Mouse (Mus musculus): ENCODE results near the gene Srxn1.

Srxn1 gene

GRCm38 (mm10) chr2:152128597-152128996 lies 23.3 kb downstream of the Srxn1 start:
- no peak for DNase-seq

GRCm38 (mm10) chr2:152129778-152130177 lies 24.5 kb downstream of the Srxn1 start:
- no peak for DNase-seq

GRCm38 (mm10) chr2:152132016-152132415 lies 26.7 kb downstream of the Srxn1 start:
- DNase-seq = no peak

GRCm38 (mm10) chr2:152132691-152133090 lies 27.4 kb downstream of the Srxn1 start:
- DNase-seq = no peak

GRCm38 (mm10) chr2:152139191-152139987 lies 34.1 kb downstream of the Srxn1 start:
- no peak for DNase-seq

GRCm38 (mm10) chr2:152140941-152141340 lies 35.6 kb downstream of the Srxn1 start:
- DNase-seq = no peak

- DNase-seq = no peak
Observed at GRCm38 (mm10) chr2:152141491-152141890, 36.2 kb downstream of the Srxn1 start.

GRCm38 (mm10) chr2:152142046-152142445 lies 36.7 kb downstream of the Srxn1 start:
- DNase-seq = no peak

GRCm38 (mm10) chr2:152142571-152142970 lies 37.3 kb downstream of the Srxn1 start:
- DNase-seq = no peak

- DNase-seq = no peak
Observed at GRCm38 (mm10) chr2:152143279-152144157, 38.2 kb downstream of the Srxn1 start, which contains the start of gene Tcf15. Gene Tcf15, plus strand, starts transcription at chr2:152143561.

GRCm38 (mm10) chr2:152144158-152144450 lies 38.8 kb downstream of the Srxn1 start:
- no peak for DNase-seq

GRCm38 (mm10) chr2:152144501-152144900 lies 39.2 kb downstream of the Srxn1 start:
- DNase-seq = no peak

- DNase-seq = no peak
Observed at GRCm38 (mm10) chr2:152145711-152146110, 40.4 kb downstream of the Srxn1 start.

GRCm38 (mm10) chr2:152147079-152147478 lies 41.8 kb downstream of the Srxn1 start:
- no peak for DNase-seq

GRCm38 (mm10) chr2:152148675-152149074 lies 43.4 kb downstream of the Srxn1 start:
- DNase-seq = no peak

- DNase-seq = no peak
Observed at GRCm38 (mm10) chr2:152149891-152150290, 44.6 kb downstream of the Srxn1 start.

- no peak for DNase-seq
Observed at GRCm38 (mm10) chr2:152150373-152150772, 45.1 kb downstream of the Srxn1 start.

- no peak for DNase-seq
Observed at GRCm38 (mm10) chr2:152153361-152153760, 48.0 kb downstream of the Srxn1 start.

- no peak for DNase-seq
Observed at GRCm38 (mm10) chr2:152155414-152156208, 50.3 kb downstream of the Srxn1 start.

- no peak for DNase-seq
Observed at GRCm38 (mm10) chr2:152156471-152156870, 51.2 kb downstream of the Srxn1 start.

GRCm38 (mm10) chr2:152159487-152159886 lies 54.2 kb downstream of the Srxn1 start:
- DNase-seq = no peak

Data from cerebellum, adult 8-10 months (tissue).